Mouse (Mus musculus) heart, embryonic 11.5 days (tissue): ENCODE data around the gene Gsg1. TPM values are rescaled to one million over a fixed set of nuclear protein-coding genes. Genes with fewer than 3 reads are reported as not detected.

Source experiments
- ATAC-seq: fragments of 200-750 bp; cut with Nextera tagmentation; replicated peaks from 2 replicates; pipeline ENCODE4 v1.8.0; 2017; ENCODE audit warnings: moderate library complexity; ENCODE audit not compliant: insufficient number of reproducible peaks, low FRiP score, low TSS enrichment
- H3K27ac ChIP-seq: fragments of 300-500 bp; sonication (generic); 2 replicates; pipeline ENCODE4 v1.5.1; 2014; ENCODE audit warnings: mild to moderate bottlenecking, low read depth, low read length
- H3K27me3 ChIP-seq: fragments of 300-500 bp; sonication (generic); 2 replicates; pipeline ENCODE4 v1.6.1; 2014; ENCODE audit warnings: mild to moderate bottlenecking, low read length, mixed read lengths; ENCODE audit not compliant: control insufficient read depth, insufficient read depth
- H3K36me3 ChIP-seq: fragments of 300-500 bp; sonication (generic); 2 replicates; pipeline ENCODE4 v1.6.1; 2014; ENCODE audit warnings: mild to moderate bottlenecking, low read length, moderate library complexity, mixed read lengths; ENCODE audit not compliant: control insufficient read depth, insufficient read depth
- H3K4me1 ChIP-seq: fragments of 300-500 bp; sonication (generic); 2 replicates; pipeline ENCODE4 v1.6.1; 2014; ENCODE audit warnings: low read length; ENCODE audit not compliant: control insufficient read depth, insufficient read depth
- H3K4me2 ChIP-seq: fragments of 300-500 bp; sonication (generic); 2 replicates; pipeline ENCODE4 v1.6.1; 2014; ENCODE audit warnings: mild to moderate bottlenecking, moderate library complexity
- H3K4me3 ChIP-seq: fragments of 300-500 bp; sonication (generic); 2 replicates; pipeline ENCODE4 v1.5.1; 2014; ENCODE audit warnings: low read depth, low read length
- H3K9ac ChIP-seq: fragments of 300-500 bp; sonication (generic); 2 replicates; pipeline ENCODE4 v1.6.1; 2014; ENCODE audit warnings: mild to moderate bottlenecking, low read depth, low read length, moderate library complexity
- H3K9me3 ChIP-seq: fragments of 300-500 bp; sonication (generic); replicated peaks from 2 replicates; pipeline ENCODE4 v1.6.1; 2016; ENCODE audit warnings: low read length; ENCODE audit not compliant: control insufficient read depth
- WGBS: fragments of 180-500 bp; shearing (Covaris S2); extraction: QIAGEN DNeasy Blood & Tissue Kit; methylation state at CpG from one replicate; pipeline ENCODE4 v1.1.7; 2014; ENCODE audit not compliant: insufficient replicate concordance; 5-methylcytosine and 5-hydroxymethylcytosine counted together
- polyA plus RNA-seq: library from polyadenylated mRNA; unstranded; fragments of >200 nt; fragmentation: Nextera tagmentation; extraction: Ambion mirVana; gene quantifications from 2 replicates; pipeline ENCODE4 v1.2.1, GENCODE M21; 2014

Gsg1 gene
- polyA plus RNA-seq, 1 experiment from 2014 or later = 1.0 TPM

- Histone ChIP-seq H3K36me3 (no peaks in the 10 kb centered on the region), H3K27me3 (no peaks in the 10 kb centered on the region; the same call in 1 of the 2 replicates), H3K9ac (peak overlapping the region; percentile 87), H3K4me1 (peaks cover 9% of the 10 kb centered on the region; the same call in 1 of the 2 replicates), H3K9me3 (no peaks in the 10 kb centered on the region), H3K4me2 (peak overlapping the region; percentile 95), H3K27ac (no peak overlapping the region; the same call in 1 of the 2 replicates), H3K4me3 (peak overlapping the region; percentile 84)
- no peak for ATAC-seq
- 49% methylated on average over 6 of the region's 6 CpGs for WGBS
Observed at GRCm38 (mm10) chr6:135198726-135199125, 55.4 kb downstream of the Gsg1 start.

GRCm38 (mm10) chr6:135197921-135198532 lies 56.1 kb downstream of the Gsg1 start, which contains the start of the genes Fam234b and Hebp1:
Gene Fam234b (plus strand): TSS chr6:135197977.
Gene Hebp1 (minus strand): TSS chr6:135198022.
- Histone ChIP-seq H3K4me2 (peak within 1 kb of the TSS; percentile 95), H3K4me1 (peaks cover 9% of the 10 kb centered on the region; the same call in 1 of the 2 replicates), H3K36me3 (no peaks in the 10 kb centered on the region), H3K9me3 (no peaks in the 10 kb centered on the region), H3K9ac (peak within 1 kb of the TSS; percentile 87), H3K27me3 (no peaks in the 10 kb centered on the region; the same call in 1 of the 2 replicates), H3K27ac (peak within 1 kb of the TSS; percentile 79), H3K4me3 (peak within 1 kb of the TSS; percentile 84)
- under 1% methylated on average over 52 of the region's 52 CpGs for WGBS
- peak; percentile 87 for ATAC-seq

DNA sequence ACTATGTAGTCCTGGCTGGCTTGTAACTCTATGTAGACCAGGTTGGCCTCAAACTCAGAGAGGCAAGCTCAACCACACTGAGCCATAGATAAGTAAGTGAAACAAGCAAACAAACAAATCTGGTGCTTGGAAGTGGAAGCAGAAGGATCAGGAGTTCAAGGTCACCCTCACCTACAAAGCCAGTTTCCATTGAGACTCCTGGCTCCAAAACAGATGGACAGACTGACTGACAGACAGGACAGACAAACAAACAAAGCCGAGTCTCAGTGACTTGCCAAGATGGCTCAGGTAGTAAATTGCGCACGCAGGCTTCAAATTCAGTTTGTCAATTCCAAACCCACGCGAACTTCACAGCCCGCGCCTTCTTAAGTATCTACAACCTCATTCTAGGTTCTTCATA lies 56.7 kb downstream of the Gsg1 start:
- Histone ChIP-seq H3K27ac (peak overlapping the region; percentile 79; the same call in 1 of the 2 replicates), H3K4me2 (peak overlapping the region; percentile 95), H3K27me3 (no peaks in the 10 kb centered on the region; the same call in 1 of the 2 replicates), H3K9ac (peak overlapping the region; percentile 87), H3K4me1 (peaks cover 9% of the 10 kb centered on the region; the same call in 1 of the 2 replicates), H3K36me3 (no peaks in the 10 kb centered on the region), H3K4me3 (peak overlapping the region; percentile 84), H3K9me3 (no peaks in the 10 kb centered on the region)
- WGBS = 24% methylated on average over 7 of the region's 7 CpGs
- no peak for ATAC-seq

DNA sequence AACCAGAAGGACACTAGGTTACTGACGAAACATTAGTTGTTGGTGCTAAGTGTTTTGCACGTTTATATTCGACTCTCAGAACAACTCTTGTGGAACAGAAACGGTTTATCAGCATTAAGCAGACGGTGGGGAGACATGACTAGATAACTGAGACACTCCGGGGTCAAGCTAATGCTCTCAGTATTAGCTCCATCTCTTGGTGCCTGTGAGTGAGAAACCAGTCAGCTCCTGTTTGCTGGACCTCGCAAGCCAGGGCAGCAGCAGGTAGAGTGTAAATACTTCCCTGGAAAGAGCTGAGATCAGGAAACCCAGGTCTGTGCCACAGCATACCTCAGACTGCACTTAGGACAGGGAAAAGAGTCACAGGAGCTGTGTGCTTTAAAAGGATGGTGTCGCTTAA lies 57.4 kb downstream of the Gsg1 start:
- peak; percentile 73; the same call in 1 of the 2 replicates for ATAC-seq
- Histone ChIP-seq H3K4me1 (peaks cover 9% of the 10 kb centered on the region; the same call in 1 of the 2 replicates), H3K4me3 (peak overlapping the region; percentile 84), H3K36me3 (no peaks in the 10 kb centered on the region), H3K9me3 (no peaks in the 10 kb centered on the region), H3K4me2 (peak overlapping the region; percentile 95; the same call in 1 of the 2 replicates), H3K9ac (peak overlapping the region; percentile 31; the same call in 1 of the 2 replicates), H3K27ac (peak overlapping the region; percentile 79), H3K27me3 (no peaks in the 10 kb centered on the region)
- 40% methylated on average over 8 of the region's 8 CpGs for WGBS

DNA sequence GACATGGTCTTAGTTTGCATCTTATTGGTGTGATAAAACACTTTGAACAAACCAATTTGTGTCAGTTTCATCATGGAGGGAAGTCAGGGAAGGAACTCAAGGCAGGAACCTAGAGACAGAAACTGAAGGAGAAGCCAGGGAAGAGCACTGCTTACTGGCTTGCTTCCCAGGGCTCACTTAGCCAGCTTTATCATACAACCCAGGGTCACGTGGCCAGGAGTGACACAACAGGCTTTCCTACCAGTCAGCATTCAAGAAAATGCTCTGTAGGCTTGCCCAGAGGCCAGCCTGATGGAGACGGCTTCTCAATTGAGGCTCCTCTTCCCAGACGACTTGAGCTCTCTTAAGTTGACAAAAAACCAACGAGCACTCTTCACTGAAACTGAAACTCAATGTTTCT lies 59.2 kb downstream of the Gsg1 start:
- Histone ChIP-seq H3K27me3 (no peaks in the 10 kb centered on the region), H3K4me1 (peaks cover 9% of the 10 kb centered on the region; the same call in 1 of the 2 replicates), H3K4me3 (no peak overlapping the region), H3K4me2 (no peak overlapping the region), H3K9ac (no peak overlapping the region), H3K9me3 (no peaks in the 10 kb centered on the region), H3K36me3 (no peaks in the 10 kb centered on the region), H3K27ac (no peak overlapping the region)
- ATAC-seq = no peak
- 55% methylated on average over 4 of the region's 4 CpGs for WGBS

- 60% methylated on average over 4 of the region's 4 CpGs for WGBS
- ATAC-seq = no peak
- Histone ChIP-seq H3K9me3 (no peaks in the 10 kb centered on the region), H3K9ac (no peak overlapping the region), H3K4me2 (no peak overlapping the region), H3K36me3 (no peaks in the 10 kb centered on the region), H3K4me1 (peaks cover 6% of the 10 kb centered on the region; the same call in 1 of the 2 replicates), H3K27me3 (no peaks in the 10 kb centered on the region), H3K4me3 (no peak overlapping the region), H3K27ac (no peak overlapping the region)
Observed at GRCm38 (mm10) chr6:135193733-135194132, 60.4 kb downstream of the Gsg1 start.

DNA sequence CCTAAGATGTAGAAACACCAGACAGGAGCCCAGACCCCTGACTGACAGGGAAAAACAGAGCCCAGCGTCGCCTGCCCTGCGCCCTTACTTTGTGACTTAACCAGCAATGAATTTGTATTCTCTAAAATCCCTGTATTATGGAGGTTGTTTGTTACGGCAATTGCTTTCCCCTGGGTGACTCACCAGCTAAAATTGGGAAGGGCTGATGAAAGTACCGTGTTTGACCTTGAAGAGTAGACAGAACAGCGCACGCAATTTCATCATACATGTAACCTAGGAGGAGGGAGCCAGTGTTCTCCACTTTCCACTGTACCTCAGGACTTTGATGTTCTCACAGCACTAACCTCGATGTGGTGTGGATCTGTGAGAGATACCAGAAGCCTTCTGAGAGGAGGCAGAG lies 61.2 kb downstream of the Gsg1 start:
- no peak overlapping the region for H3K4me3 ChIP-seq
- peaks cover 2% of the 10 kb centered on the region; the same call in 1 of the 2 replicates for H3K4me1 ChIP-seq
- no peaks in the 10 kb centered on the region for H3K27me3 ChIP-seq
- no peak overlapping the region for H3K9ac ChIP-seq
- no peak overlapping the region for H3K4me2 ChIP-seq
- no peaks in the 10 kb centered on the region for H3K36me3 ChIP-seq
- WGBS = 76% methylated on average over 8 of the region's 8 CpGs
- no peak for ATAC-seq
- no peak overlapping the region for H3K27ac ChIP-seq
- no peaks in the 10 kb centered on the region for H3K9me3 ChIP-seq

- no peak for ATAC-seq
- Histone ChIP-seq H3K9me3 (no peaks in the 10 kb centered on the region), H3K36me3 (no peaks in the 10 kb centered on the region), H3K27me3 (no peaks in the 10 kb centered on the region), H3K4me1 (peaks cover 4% of the 10 kb centered on the region), H3K9ac (no peak overlapping the region), H3K27ac (no peak overlapping the region), H3K4me3 (no peak overlapping the region), H3K4me2 (no peak overlapping the region)
- 93% methylated on average over 1 of the region's 1 CpGs for WGBS
Observed at GRCm38 (mm10) chr6:135191906-135192305, 62.2 kb downstream of the Gsg1 start.
